Mouse (Mus musculus) T-helper 17 cell (primary cell): ENCODE results near the gene Ndrg4.
"Not testable (repeated sequence)": the region's sequence is repeated elsewhere in the genome, so short reads cannot be mapped to it uniquely, and the experiment has no call there.

Experiments
- in situ Hi-C, 2 experiments: fragments of 300-600 bp; cut with MboI, MseI; formaldehyde crosslinking; loops; 1 replicate in 1 of 2; 2 replicates in 1 of 2; pipeline ENCODE4 v1.15.1; 2025; ENCODE audit warnings: high pct_unique_total_duplicates in 2 of 2

Ndrg4 gene

DNA sequence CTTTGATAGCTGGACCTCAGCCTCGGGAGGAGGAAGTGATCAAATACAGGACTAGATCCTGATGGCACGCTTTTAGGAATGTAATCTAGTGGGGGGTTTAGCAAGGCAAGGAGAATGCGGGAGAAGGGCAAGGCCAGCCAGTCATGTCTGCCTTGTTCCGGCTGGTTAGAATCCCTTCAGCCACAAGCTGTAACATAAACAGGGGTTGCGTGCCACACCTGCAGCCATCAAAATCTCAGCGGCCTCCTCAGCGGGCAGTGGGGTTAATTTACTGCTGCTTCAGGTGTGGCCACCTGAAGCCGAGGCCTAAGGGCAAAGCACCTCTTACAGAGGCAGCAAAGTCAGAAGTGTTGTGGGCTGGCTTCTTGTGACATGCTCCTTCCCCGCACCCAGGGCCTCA is at the start of gene Ndrg4:
Gene Ndrg4, plus strand, starts transcription at position 350 of the 400 bp plus-strand sequence.
- in situ Hi-C loops: loop anchor here in 1 of 2 experiments (10.0 kb wide), 1 partner anchor 1528 kb away; no protein-coding TSS in a partner anchor

DNA sequence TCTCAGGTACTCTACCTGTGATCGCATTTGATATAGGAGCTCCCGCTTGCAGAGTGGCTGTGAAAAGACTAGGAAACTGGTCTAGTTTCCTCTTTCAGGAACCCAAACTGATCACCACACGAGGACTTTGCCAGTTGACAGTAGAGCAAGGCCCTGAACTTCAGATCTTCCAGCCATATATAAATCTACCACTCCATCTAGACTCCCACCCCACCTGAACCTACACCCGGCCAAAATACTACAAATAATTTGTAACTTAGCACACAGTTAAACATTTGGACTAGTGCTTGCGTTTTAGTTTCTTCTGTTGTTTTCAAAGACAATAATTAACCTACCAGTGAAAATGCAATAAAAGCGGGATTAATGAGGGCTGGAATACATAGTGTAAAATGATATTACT is 43.9 kb upstream of the Ndrg4 start:
- in situ Hi-C loops: loop anchor here in 1 of 2 experiments (10.0 kb wide), 1 partner anchor 198 kb away; the partner anchor contains the start of gene Cfap20

DNA sequence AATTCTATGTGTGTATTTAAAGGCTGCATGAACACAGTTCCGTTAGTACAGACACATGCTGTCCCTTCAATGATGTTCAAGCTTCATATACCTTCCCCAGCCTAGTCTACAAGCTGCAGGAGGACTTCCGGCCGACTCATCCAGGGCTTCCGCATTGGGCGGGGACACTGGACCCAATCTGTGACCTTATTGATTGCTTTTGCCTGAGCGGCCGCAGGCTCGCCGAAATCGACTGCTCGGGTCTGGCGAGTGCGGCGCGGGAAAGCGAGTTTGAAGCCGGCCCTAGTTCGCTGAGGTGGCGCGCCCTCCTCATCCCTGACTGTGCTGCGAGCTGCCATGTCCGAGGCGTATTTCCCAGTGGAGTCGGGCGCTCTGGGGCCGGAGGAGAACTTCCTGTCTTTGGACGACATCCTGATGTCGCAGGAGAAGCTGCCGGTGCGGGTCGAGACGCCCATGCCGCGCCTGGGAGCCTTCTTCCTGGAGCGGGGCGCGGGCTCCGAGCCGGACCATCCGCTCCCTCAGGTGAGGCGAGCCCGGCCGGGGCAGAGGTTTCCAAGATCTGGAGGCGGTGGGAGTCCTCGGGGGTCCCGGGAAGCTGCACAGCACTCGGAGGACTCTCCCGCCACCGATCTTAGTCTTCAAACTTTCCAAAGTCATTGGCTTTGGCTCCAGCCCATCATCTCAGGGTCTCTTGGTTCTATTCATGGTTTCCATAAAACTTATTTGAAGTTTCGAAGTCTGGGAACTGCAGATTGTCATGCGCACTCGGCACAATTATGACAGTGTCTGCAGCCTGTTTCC is 43.3 kb upstream of the Ndrg4 start, which contains the start of gene Gins3:
Gene Gins3, plus strand, starts transcription at position 192 of the 801 bp plus-strand sequence.
- in situ Hi-C loops: loop anchor here in 1 of 2 experiments (10.0 kb wide), 1 partner anchor 199 kb away; the partner anchor contains the start of gene Cfap20

DNA sequence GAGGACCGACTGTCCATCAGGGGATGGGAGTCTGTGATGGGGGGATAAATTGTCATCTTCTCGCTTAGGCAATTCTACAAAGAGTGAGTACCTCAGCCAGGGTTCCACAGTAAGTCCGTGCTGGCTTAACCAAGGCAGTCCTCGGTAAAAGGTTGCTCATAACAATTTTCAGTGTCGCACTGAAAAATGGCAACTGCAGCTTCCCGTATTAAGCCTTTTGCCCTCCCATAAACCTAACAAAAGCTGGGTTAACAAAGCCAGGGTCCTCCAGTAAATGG is 42.8 kb upstream of the Ndrg4 start:
- in situ Hi-C loops: loop anchor here in 1 of 2 experiments (10.0 kb wide), 1 partner anchor 199 kb away; the partner anchor contains the start of gene Cfap20

DNA sequence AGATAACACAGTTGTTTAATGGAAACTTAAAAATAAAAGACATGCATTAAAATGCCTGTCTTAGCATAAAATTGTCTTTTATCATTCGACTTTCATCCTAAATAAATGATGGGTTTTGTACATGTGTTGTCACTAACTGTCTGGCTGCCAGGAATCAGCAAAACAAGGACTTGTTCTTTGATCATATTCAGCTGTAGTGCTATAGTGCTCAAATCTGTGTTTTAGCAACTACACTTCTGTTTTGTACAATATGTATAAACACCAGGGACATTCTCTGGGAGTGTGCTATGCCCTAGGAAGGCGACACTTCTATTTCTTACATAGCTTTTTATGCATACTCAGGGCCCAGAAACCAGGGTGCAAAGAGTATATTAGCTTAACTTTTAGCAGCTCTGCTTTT is 31.8 kb upstream of the Ndrg4 start:
- in situ Hi-C loops: no loop called here

DNA sequence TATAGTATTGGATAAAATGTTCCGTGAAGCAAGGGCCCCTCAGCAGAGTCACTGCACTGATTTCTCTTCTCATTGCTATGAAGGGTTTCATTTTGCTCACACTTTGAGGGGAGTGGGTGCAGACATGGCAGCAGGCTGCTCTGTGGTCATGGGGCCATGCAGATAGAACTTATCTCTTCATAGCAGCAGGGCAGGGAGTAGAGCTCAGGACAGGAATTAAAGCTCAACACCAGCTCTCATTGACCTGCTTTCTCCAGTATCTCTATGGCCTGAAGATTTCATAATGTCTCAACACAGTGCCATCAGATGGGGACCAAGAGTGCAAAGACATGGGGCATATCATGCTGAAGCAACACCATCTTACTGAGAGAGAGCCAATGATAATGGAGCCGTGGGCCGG is 28.5 kb upstream of the Ndrg4 start:
- in situ Hi-C loops: no loop called here

DNA sequence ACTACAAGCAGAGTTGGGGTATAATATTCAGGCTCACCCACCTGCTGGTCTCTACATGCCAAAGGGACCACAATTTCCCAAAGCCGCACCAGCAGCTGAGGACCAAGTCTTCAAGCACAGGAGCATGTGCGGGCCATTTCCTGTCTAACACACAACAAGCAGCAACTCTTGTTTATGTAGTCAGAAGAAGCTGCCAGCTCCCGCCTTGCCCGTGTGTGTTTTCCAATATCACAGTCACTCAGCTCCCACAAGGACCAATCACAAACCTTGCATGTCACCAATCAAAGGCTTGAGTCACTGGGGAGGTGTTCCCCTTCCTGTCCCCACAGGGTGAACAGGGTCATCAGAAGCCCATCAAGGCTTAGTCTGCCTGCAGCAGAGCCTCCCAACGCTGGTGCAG is 23.4 kb upstream of the Ndrg4 start:
- in situ Hi-C loops: loop anchor here in 1 of 2 experiments (10.0 kb wide), 1 partner anchor 1359 kb away; no protein-coding TSS in a partner anchor

DNA sequence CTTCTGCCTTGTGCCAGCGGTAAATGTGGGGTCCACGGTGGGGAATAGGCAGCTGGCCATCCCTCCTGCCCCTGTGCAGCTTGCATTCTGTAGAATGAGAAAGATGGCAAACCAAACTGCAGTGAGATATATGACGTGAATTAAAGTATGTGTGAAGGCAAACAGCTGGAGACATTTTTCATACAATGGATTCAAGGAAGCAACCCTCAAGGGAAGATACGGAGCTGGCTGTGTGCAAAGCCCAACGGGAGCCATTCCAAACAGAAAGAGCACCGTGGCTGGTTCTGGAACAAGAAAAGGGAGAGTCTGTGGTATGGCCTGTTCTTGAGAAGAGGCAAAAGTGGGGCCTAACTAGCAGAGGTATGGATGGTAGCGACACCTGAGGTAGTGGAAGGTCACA is 20.9 kb upstream of the Ndrg4 start:
- in situ Hi-C loops: loop anchor here in 1 of 2 experiments (10.0 kb wide), 1 partner anchor 1361 kb away; no protein-coding TSS in a partner anchor

DNA sequence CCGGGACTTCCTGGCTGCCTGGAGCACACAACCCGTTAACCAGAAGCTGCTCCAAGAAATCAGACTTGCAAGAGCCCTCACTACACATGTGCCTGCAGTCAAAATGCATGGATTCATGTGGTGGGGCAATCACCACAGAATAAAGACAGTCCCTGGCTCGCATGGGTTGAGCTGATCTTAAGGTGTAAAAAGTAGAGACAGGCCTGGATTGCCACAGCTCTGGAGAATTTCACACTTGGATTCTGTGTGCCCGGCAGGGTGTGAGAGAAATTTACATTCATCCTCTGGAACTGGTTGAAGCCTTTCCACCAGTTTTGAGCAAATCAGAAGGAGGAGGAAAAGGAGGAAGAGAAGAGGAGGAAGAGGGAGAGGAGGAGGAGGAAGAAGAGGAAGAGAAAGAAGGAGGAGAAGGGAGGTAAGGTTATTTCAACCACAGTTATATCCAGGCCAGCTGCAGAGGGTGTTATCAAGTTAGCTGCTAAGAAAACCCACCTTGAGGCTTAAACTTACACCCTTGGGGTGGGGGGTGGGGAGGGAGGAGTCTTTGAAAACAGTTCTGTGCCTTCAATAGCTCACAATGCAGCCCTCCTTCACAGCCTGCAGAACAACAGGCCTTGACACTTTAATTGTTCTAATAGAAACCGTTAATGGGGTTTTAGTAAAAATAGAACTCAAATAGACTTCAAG is 20.3 kb upstream of the Ndrg4 start:
- in situ Hi-C loops: loop anchor here in 1 of 2 experiments (10.0 kb wide), 1 partner anchor 1362 kb away; no protein-coding TSS in a partner anchor

DNA sequence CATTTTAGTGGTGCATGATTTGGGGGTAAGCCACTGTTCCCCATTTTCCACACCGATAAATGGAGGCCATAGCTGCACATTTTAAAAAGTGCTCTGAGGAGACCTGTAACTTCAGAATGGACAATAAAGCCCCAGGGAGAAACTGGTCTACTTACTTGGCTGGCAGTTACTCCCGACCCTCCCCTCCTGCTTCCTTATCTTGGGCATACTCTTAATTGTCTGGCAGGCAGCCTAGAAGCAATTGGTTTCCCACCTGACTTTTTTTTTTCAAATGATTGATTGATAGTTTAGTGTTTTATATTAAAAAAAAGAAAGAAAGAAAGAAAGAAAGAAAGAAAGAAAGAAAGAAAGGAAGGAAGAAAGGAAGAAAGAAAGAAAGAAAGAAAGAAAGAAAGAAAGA is 19.3 kb upstream of the Ndrg4 start:
- in situ Hi-C loops: loop anchor here in 1 of 2 experiments (10.0 kb wide), 1 partner anchor 1363 kb away; no protein-coding TSS in a partner anchor

DNA sequence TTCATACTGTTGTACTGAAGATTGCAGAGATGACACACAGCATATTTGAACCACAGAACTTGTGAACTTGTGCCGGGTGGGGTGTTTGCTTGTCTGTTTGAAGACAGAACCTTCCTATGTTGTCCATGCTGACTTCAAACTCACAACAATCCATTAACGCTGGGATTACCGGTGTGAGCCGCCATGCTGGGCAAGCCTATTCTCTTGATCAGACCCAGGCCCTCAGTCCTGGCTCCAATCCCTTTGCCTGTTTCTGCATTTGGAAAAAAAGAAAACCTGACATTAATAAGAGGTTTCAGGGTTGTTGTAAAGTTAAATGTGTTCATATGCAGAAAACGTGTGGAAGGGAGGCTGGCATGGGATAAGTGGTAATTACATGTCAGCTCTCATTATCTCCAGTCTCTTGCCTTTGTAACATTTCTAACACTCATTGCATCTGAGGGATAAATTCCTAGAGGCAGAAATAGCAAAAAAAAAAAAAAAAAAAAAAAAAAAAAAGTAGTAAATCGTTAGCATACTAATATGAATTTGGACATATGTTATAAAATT is 16.4 kb upstream of the Ndrg4 start:
- in situ Hi-C loops: no loop called here

DNA sequence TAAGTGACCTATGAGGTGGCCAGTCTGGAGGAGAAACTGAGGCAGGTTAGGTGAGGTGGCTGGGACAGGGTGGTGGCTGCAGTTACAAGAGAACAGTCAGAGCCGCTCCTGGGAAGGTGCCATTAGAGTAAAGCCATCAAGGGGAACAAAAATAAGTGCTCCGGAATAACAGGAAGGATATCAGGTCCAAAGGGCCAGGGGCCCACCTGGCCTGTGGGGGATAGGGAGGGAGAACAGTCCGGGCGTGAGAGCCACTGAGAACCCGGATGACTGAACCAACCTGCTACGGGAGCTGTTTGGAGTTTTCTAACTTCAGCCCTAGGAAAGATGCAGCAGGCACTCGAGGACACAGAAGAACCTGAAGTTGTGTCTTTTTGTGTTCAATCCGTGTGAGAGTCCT is 15.7 kb upstream of the Ndrg4 start:
- in situ Hi-C loops: no loop called here

DNA sequence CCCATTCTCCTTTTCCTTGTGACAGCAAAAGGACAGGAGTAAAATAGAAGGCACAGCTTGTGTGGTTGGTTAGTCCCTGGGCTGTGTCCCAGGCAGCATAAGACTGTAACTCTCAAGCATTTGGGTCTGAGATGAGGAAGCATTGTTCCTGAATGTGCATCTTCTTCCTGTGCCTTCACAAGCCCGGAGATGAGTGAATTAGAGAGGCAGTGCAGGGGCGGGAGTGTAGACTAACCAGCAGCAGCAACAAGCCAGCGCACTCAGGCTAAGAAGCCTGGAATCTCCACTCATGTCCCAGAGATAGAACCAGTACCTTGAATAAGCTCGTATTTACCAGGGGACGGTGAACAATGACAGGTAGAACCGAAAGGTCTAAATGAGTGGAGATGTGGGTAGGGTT is 15.2 kb upstream of the Ndrg4 start:
- in situ Hi-C loops: no loop called here

DNA sequence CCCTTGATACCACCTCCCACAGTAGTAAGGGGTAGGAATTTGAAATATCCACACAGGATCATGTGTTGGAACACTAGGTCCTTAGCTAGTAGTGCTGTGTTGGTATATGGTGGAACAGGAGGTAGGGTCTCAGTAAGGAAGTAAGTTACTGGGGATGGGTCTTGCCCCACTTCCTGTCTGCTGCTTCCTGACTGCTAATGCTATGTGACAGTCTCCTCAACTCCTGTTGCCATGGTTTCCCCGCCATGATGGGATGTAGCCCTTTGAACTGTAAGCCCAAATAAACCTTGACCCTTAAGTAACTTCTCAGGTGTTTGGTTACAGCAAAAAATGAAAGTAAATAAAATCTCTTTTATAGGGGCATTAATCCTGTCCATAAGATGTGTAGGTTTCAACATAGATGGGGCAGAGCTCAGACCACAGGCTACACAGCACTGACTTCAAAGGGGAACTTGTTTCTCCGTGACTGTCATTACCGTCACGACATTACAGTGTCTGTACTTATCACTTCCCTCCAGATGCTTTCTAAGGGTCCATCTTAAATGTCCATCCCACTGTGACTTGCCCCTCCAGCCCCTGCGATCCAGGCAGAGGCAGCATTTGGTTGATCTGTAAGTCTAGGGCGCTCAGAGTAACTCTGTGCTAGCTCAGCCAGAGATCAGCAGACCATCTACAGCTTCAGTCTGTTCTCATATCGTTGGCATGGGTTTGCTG is 13.7 kb upstream of the Ndrg4 start:
- in situ Hi-C loops: no loop called here

DNA sequence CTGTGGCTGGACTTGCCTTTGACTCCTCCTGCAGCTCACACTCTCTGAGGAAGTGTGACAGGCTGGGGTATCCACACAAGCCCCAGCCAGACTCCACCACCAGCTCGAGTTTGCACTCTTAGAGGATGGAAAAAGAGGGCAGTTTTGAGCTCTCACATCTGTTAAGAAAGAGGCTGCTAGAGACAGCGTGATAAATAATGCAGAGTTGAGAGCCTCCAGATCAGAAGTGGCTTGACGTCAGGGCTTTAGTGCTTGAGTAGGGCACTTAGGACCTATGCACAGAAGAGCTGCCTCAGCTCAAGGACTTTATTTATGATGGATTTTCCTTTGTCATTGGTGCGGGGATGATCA is 13.2 kb upstream of the Ndrg4 start:
- in situ Hi-C loops: no loop called here

DNA sequence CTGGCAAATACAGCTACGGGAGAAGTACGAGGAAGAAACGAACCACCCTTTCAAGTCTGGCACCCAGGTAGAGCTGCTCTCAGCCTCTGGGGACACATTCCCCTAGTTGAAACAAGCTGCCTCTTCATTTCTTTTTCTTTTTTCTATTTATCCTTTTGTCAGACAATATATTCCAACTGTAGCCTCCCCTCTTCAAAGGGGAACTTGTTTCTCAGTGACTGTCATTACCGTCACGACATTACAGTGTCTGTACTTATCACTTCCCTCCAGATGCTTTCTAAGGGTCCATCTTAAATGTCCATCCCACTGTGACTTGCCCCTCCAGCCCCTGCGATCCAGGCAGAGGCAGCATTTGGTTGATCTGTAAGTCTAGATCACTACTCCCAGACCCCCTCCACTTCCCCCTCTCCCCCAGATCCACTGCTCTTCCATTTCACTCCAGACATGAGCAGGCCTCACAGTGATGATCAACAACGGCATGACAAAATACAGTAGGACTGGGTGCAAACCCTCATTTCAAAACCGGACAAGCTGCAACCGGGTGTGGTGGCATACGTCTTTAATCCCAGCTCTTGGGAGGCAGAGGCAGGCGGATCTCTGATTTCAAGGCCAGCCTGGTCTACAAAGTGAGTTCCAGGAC is 10.8 kb upstream of the Ndrg4 start:
- in situ Hi-C loops: not testable (repeated sequence)

DNA sequence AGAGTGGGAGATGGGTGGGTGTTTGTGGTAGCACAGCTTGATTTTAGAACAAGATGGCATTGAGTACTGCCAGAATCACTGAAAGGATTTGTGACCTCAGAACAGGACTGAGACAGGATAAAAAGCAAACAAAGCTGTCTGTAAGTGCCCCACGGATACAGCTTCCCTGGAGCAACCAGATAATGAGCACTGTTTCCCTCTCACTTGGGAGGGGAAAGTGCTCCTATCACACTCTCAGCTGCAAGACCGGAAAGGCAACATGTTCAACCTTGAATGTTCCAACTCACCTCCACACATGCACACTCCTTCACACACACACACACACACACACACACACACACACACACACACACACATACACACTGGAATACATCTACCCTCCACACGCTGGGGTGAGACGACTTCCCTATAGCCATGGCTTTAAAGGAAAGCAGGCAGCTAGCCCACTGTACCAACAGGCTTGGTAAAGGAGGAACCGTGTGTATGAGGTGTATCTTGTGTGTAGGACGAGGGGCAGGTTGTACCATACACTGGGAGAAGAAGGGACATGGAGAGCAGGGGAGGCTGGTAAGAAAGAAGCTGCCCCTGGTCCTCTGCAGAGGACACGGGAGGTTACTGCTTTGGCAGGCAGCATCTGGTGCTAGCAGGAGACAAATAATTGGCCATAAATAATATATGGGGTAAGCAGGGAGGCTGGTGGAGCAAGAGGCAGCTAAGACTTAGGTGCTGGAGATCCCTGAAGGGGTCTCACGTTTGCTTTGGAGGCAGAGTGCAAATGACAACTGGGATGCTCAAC is 8.4 kb upstream of the Ndrg4 start:
- in situ Hi-C loops: no loop called here

DNA sequence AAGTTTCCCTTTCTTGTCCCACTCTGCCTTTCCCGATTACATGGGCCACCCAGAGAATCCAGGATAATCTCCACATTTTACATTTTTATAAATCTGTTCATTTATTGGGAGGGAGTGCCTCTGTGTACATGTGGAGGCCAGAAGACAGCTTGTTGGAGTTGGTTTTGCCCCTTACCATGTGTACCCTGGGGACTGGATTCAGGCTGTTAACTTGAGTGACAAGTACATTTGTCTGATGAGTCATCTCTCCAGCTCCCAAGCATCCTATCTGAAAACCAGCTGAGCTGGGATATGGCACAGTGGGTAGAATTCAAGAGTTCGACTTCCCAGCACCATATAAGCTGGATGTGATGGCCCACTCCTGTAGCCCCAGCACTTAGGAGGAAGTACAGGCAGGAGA is 6.8 kb upstream of the Ndrg4 start:
- in situ Hi-C loops: loop anchor here in 1 of 2 experiments (10.0 kb wide), 1 partner anchor 1535 kb away; no protein-coding TSS in a partner anchor

DNA sequence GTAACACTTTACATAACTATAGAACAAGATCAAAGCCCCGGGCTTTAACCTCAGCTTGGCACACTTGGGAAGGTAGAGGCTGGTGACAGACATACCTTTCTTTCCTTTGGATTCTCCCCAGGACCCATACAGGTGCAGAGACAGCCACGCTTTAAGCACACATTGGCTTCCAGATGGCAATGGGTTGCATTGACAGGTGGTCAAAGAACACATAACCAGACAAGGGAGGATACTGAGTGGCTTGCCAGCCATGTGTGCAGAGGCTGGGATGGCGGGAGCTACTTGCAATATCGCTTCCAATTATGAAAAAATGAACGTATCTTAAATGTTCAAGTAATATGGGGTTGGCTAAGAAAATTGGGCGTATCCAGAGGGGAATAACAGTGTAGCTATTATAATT is 4.9 kb upstream of the Ndrg4 start:
- in situ Hi-C loops: loop anchor here in 1 of 2 experiments (10.0 kb wide), 1 partner anchor 1533 kb away; no protein-coding TSS in a partner anchor

DNA sequence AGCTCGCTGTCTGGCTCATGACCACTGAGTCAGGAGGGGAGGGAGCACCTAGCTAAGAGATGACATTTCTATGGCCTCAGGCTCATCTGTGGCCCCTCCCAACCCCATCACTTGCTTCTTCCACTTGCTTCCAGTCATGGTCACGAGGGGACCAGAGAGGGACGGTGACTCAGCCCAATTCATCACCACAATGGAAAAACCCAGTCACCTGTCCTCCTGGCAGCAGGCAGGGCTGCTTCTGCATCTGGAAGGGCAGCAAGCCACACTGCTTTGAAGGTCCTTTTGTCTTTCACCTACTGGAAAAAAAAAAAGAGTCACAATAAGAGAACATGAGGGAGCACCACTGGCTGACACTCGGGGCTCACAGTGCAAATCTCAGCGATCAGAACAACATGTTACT is 4.0 kb upstream of the Ndrg4 start:
- in situ Hi-C loops: loop anchor here in 1 of 2 experiments (10.0 kb wide), 1 partner anchor 1532 kb away; no protein-coding TSS in a partner anchor
